Mouse (Mus musculus): ENCODE measurements at regions not wholly inside any gene's neighbourhood (a gene's known extent, or its start where the extent isn't known, plus 50 kb on each side); places are given as distances from the start of the nearest gene placed in this dataset.

- TF ChIP-seq CTCF (IDR thresholded peaks at IDR 0.05; ENCODE audit: control insufficient read depth, insufficient read depth, insufficient read length) (no peak), MYOG (IDR thresholded peaks at IDR 0.05; ENCODE audit: control insufficient read depth, extremely low read depth, insufficient read length) (no peak), FOSL1 (IDR thresholded peaks at IDR 0.05; ENCODE audit: insufficient read depth, low read length, poor library complexity, severe bottlenecking) (no peak), CEBPB (IDR thresholded peaks at IDR 0.05; ENCODE audit: low read depth) (peak; percentile 51), MAX (IDR thresholded peaks at IDR 0.05) (no peak), USF1 (IDR thresholded peaks at IDR 0.05; ENCODE audit: low read depth) (no peak)
Measured at GRCm38 (mm10) chr16:79570867-79571266, 480.0 kb upstream of the Tmprss15 start.

All from C2C12 (cell line).